Mouse (Mus musculus) CH12.LX (cell line): ENCODE measurements around the gene Eif4g3. TPM values are rescaled to one million over a fixed set of nuclear protein-coding genes. Genes with fewer than 3 reads are reported as not detected.
A peak's percentile ranks its signal among the peaks of the same experiment; 100 is the strongest.

ENCODE experiments used
- DNase-seq: peaks from one replicate; pipeline ENCODE4 v3.0.0-alpha.2; 2013; ENCODE audit errors: extremely low read depth
- H3K27ac ChIP-seq: 2 replicates; pipeline ENCODE4 v1.5.1; 2012; ENCODE audit warnings: low read depth, mild to moderate bottlenecking, control low read depth, moderate library complexity; ENCODE audit not compliant: insufficient read depth
- H3K27me3 ChIP-seq: replicated peaks from 2 replicates; pipeline ENCODE3; 2012; ENCODE audit warnings: inconsistent platforms
- H3K36me3 ChIP-seq, 2 experiments: replicated peaks in 1 of 2; 2 replicates each; pipeline versions ENCODE3 to v1.6.1; 2012; ENCODE audit warnings: inconsistent platforms in 1 of 2, low read length in 1 of 2, mild to moderate bottlenecking in 1 of 2, mixed read lengths in 1 of 2, moderate library complexity in 1 of 2; ENCODE audit not compliant: control insufficient read depth in 1 of 2, insufficient read depth in 1 of 2
- H3K4me1 ChIP-seq, 2 experiments: 2 replicates each; pipeline ENCODE4 v1.6.1; 2012; ENCODE audit warnings: inconsistent platforms in 1 of 2, moderate library complexity in 1 of 2; ENCODE audit not compliant: insufficient read depth in 2 of 2, control insufficient read depth in 1 of 2
- H3K4me2 ChIP-seq: 2 replicates; pipeline ENCODE4 v1.6.1; 2012; ENCODE audit warnings: low read depth, mild to moderate bottlenecking, control low read depth; ENCODE audit not compliant: poor library complexity, insufficient read depth, severe bottlenecking
- H3K4me3 ChIP-seq, 3 experiments: fragments of 150-350 bp in 1 of 3; sonication (generic) in 1 of 3; replicated peaks in 1 of 3; 2 replicates each; pipeline versions ENCODE3 to v1.5.1; 2011 to 2012; ENCODE audit warnings: low read depth in 2 of 3, low read length in 2 of 3, mild to moderate bottlenecking in 2 of 3, moderate library complexity in 2 of 3, control low read depth in 1 of 3, improper control_type of control experiment in 1 of 3, inconsistent platforms in 1 of 3, mixed read lengths in 1 of 3; ENCODE audit not compliant: poor library complexity in 1 of 3
- H3K79me2 ChIP-seq: replicated peaks from 2 replicates; pipeline ENCODE4 v1.6.1; 2012; ENCODE audit warnings: mild to moderate bottlenecking, moderate library complexity; ENCODE audit not compliant: control insufficient read depth, poor library complexity, insufficient read depth, severe bottlenecking; ENCODE audit errors: extremely low read depth
- H3K9ac ChIP-seq: 2 replicates; pipeline ENCODE4 v1.6.1; 2012; ENCODE audit warnings: low read depth, mild to moderate bottlenecking, control low read depth, moderate library complexity; ENCODE audit not compliant: insufficient read depth
- H3K9me3 ChIP-seq: replicated peaks from 2 replicates; pipeline ENCODE3; 2012; ENCODE audit warnings: low read length, inconsistent platforms, mixed read lengths
- CHD1 ChIP-seq: IDR thresholded peaks from 2 replicates; pipeline ENCODE4 v1.6.1; 2012; ENCODE audit warnings: low read depth, low read length, improper control_type of control experiment, inconsistent platforms
- CHD2 ChIP-seq: IDR thresholded peaks from 2 replicates; pipeline ENCODE4 v1.6.1; 2011; ENCODE audit warnings: low read length, improper control_type of control experiment
- E2F4 ChIP-seq: IDR thresholded peaks from 2 replicates; pipeline ENCODE4 v1.6.1; 2011; ENCODE audit warnings: low read depth, low read length, improper control_type of control experiment; ENCODE audit not compliant: insufficient replicate concordance
- ELF1 ChIP-seq: IDR thresholded peaks from 2 replicates; pipeline ENCODE4 v1.6.1; 2014; ENCODE audit warnings: low read depth, mild to moderate bottlenecking, inconsistent platforms, low read length, improper control_type of control experiment
- EP300 ChIP-seq: IDR thresholded peaks from 2 replicates; pipeline ENCODE4 v1.6.1; 2011; ENCODE audit warnings: low read length, improper control_type of control experiment
- HCFC1 ChIP-seq: IDR thresholded peaks from 2 replicates; pipeline ENCODE4 v1.6.1; 2012; ENCODE audit warnings: low read depth, mild to moderate bottlenecking, inconsistent platforms, low read length, improper control_type of control experiment
- IRF4 ChIP-seq: IDR thresholded peaks from 2 replicates; pipeline ENCODE4 v1.6.1; 2014; ENCODE audit warnings: low read depth, mild to moderate bottlenecking, inconsistent platforms, low read length, improper control_type of control experiment
- JUN ChIP-seq: IDR thresholded peaks from 2 replicates; pipeline ENCODE4 v1.6.1; 2011; ENCODE audit warnings: low read depth, mild to moderate bottlenecking, low read length, improper control_type of control experiment, moderate library complexity; ENCODE audit not compliant: insufficient read depth
- JUND ChIP-seq: conservative IDR thresholded peaks from 2 replicates; pipeline ENCODE4 v1.6.1; 2011; ENCODE audit warnings: low read depth, low read length, improper control_type of control experiment
- MAFK ChIP-seq: IDR thresholded peaks from 2 replicates; pipeline ENCODE4 v1.6.1; 2011; ENCODE audit warnings: low read length, improper control_type of control experiment; ENCODE audit not compliant: insufficient replicate concordance
- MAX ChIP-seq: IDR thresholded peaks from 2 replicates; pipeline ENCODE4 v1.6.1; 2011; ENCODE audit warnings: low read length, improper control_type of control experiment
- MAZ ChIP-seq: IDR thresholded peaks from 2 replicates; pipeline ENCODE4 v1.6.1; 2012; ENCODE audit warnings: low read depth, mild to moderate bottlenecking, inconsistent platforms, low read length, improper control_type of control experiment, moderate library complexity
- POLR2A ChIP-seq: IDR thresholded peaks from 2 replicates; pipeline ENCODE4 v1.6.1; 2011; ENCODE audit warnings: low read depth, mild to moderate bottlenecking, improper control_type of control experiment, low read length
- POLR2AphosphoS2 ChIP-seq: IDR thresholded peaks from 2 replicates; pipeline ENCODE4 v1.6.1; 2011; ENCODE audit warnings: low read depth, low read length, improper control_type of control experiment
- TBP ChIP-seq: conservative IDR thresholded peaks from 2 replicates; pipeline ENCODE4 v1.6.1; 2011; ENCODE audit warnings: low read depth, low read length, improper control_type of control experiment
- USF2 ChIP-seq: conservative IDR thresholded peaks from 2 replicates; pipeline ENCODE4 v1.6.1; 2011; ENCODE audit warnings: low read depth, low read length, improper control_type of control experiment
- ZC3H11A ChIP-seq: IDR thresholded peaks from 2 replicates; pipeline ENCODE4 v1.6.1; 2012; ENCODE audit warnings: low read depth, mild to moderate bottlenecking, inconsistent platforms, low read length, improper control_type of control experiment
- ZKSCAN1 ChIP-seq: IDR thresholded peaks from 2 replicates; pipeline ENCODE4 v1.6.1; 2012; ENCODE audit warnings: low read depth, inconsistent platforms, low read length, improper control_type of control experiment, borderline replicate concordance
- ZNF384 ChIP-seq: IDR thresholded peaks from 2 replicates; pipeline ENCODE4 v1.6.1; 2012; ENCODE audit warnings: low read depth, low read length, improper control_type of control experiment, inconsistent platforms
- dilution Hi-C: fragments of 300-500 bp; cut with MboI; formaldehyde crosslinking; loops from 2 replicates; pipeline ENCODE4 v1.14.3; 2020; ENCODE audit warnings: low sequenced_read_pairs; ENCODE audit not compliant: extremely low pct_unique_long_range_greater_than_20kb, extremely low pct_ligation_motif_present
- in situ Hi-C: fragments of 300-500 bp; cut with MboI; formaldehyde crosslinking; loops from 3 replicates; pipeline ENCODE4 v1.14.3; 2019; ENCODE audit warnings: low sequenced_read_pairs, low pct_ligation_motif_present, low pct_unique_long_range_greater_than_20kb, mixed read lengths
- polyA plus RNA-seq: library from polyadenylated mRNA; unstranded; fragments of >175 nt; gene quantifications from 2 replicates; pipeline ENCODE4 v1.2.1, GENCODE M21; 2012; ENCODE audit warnings: low read depth; ENCODE audit not compliant: insufficient read length
- total RNA-seq, 2 experiments: library from RNA; depleted of rRNA; stranded (reverse); fragments of 300-350 nt in 1 of 2; fragments of >200 nt in 1 of 2; gene quantifications; 2 replicates each; pipeline ENCODE4 v1.2.3; 2012 to 2014

Eif4g3 gene
- total and polyA plus RNA-seq, 3 experiments = 10.8 to 47.2 (median 24.0) TPM

GRCm38 (mm10) chr4:138013723-138014479 is 21.1 kb downstream of the Eif4g3 start:
- Histone ChIP-seq H3K9me3 (no peaks in the 10 kb centered on the region), H3K36me3 (peaks cover 64 to 89% of the 10 kb centered on the region in 2 experiments), H3K9ac (no peak overlapping the region), H3K27me3 (no peaks in the 10 kb centered on the region), H3K4me3 (no peak overlapping the region), H3K79me2 (peaks cover 22% of the 10 kb centered on the region), H3K4me2 (no peak overlapping the region), H3K4me1 (peaks cover 6 to 32% of the 10 kb centered on the region in 2 experiments), H3K27ac (no peak overlapping the region)
- dilution Hi-C loops = no loop called here
- in situ Hi-C loops = no loop called here
- TF ChIP-seq MAFK (peak; percentile 72; the same call in 1 of the 2 replicates), ELF1 (peak; percentile 66; the same call in 1 of the 2 replicates), MAZ (no peak), ZC3H11A (no peak), POLR2AphosphoS2 (peak; percentile 63; the same call in 1 of the 2 replicates), HCFC1 (no peak), USF2 (no peak), TBP (peak; percentile 98), JUN (no peak), E2F4 (peak; percentile 50; the same call in 1 of the 2 replicates), CHD1 (no peak), CHD2 (no peak), IRF4 (peak; percentile 91), EP300 (peak; percentile 37; the same call in 1 of the 2 replicates), POLR2A (no peak; the same call in 1 of the 2 replicates), ZNF384 (peak; percentile 91)
- TF ChIP-seq, all 38 proteins: peak for 8
- DNase-seq = peak; percentile 66

GRCm38 (mm10) chr4:138015966-138016365 is 23.1 kb downstream of the Eif4g3 start:
- no peaks in the 10 kb centered on the region for H3K27me3 ChIP-seq
- in situ Hi-C loops (no loop called here), dilution Hi-C loops (no loop called here)
- H3K4me3 ChIP-seq = no peak overlapping the region
- H3K4me1 ChIP-seq = peaks cover 6 to 32% of the 10 kb centered on the region in 2 experiments
- no peak overlapping the region for H3K4me2 ChIP-seq
- H3K9ac ChIP-seq = no peak overlapping the region
- no peak overlapping the region for H3K27ac ChIP-seq
- DNase-seq = no peak
- TF ChIP-seq JUND (no peak), EP300 (no peak), ZC3H11A (no peak), ZKSCAN1 (no peak), MAX (no peak), POLR2A (no peak), CHD2 (no peak)
- H3K9me3 ChIP-seq = no peaks in the 10 kb centered on the region
- peaks cover 60 to 89% of the 10 kb centered on the region in 2 experiments for H3K36me3 ChIP-seq
- peaks cover 20% of the 10 kb centered on the region for H3K79me2 ChIP-seq
